Mouse (Mus musculus): ENCODE measurements around the gene Ngef. TPM values are rescaled to one million over a fixed set of nuclear protein-coding genes. Genes with fewer than 3 reads are reported as not detected.

Gene Ngef
- polyA plus RNA-seq, 1 experiment: 5.2 TPM

DNA sequence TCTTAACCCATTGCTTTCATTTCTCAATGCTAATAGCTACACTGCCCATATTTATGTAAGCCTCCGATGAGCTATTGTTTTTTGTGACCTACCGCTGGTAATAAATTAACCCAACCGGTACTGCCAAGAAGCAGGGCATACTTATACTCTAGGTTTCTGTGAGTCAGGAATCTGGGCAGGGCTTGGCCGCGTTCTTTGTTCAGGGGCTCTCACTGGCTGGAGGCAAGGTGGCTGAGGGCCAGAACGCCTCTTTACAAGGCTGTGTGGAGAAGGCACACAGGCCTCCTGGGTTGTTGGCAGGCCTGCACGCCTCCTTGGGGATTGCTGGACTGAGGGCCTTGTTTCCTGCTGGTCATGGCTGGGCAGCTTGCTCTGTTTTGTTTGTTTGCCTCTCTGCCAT lies 1.1 kb upstream of the Ngef start:
- TF ChIP-seq USF1 (IDR thresholded peaks at IDR 0.05; ENCODE audit: low read depth) (no peak), POLR2A (IDR thresholded peaks at IDR 0.05; ENCODE audit: insufficient read length, low read depth) (no peak), CEBPB (IDR thresholded peaks at IDR 0.05; ENCODE audit: insufficient read depth, poor library complexity, severe bottlenecking) (no peak), TCF3 (IDR thresholded peaks at IDR 0.05; ENCODE audit: insufficient read length, low read depth) (no peak), POLR2AphosphoS2 (IDR thresholded peaks at IDR 0.05; ENCODE audit: insufficient read length, low read depth) (no peak), MYOD1 (IDR thresholded peaks at IDR 0.05; ENCODE audit: control insufficient read depth in 1 of 3, insufficient read length in 2 of 3, low read depth in 2 of 3) (no peak), MAX (IDR thresholded peaks at IDR 0.05; ENCODE audit: low read depth) (no peak), REST (IDR thresholded peaks at IDR 0.05; ENCODE audit: insufficient read depth, insufficient read length) (no peak), MYOG (IDR thresholded peaks at IDR 0.05; ENCODE audit: control insufficient read depth in 1 of 3, insufficient read depth in 1 of 3, insufficient read length in 2 of 3, low read depth in 2 of 3) (no peak), SRF (IDR thresholded peaks at IDR 0.05; ENCODE audit: control insufficient read depth, insufficient read length, low read depth) (no peak), E2F4 (IDR thresholded peaks at IDR 0.05; ENCODE audit: insufficient read depth) (no peak), TCF12 (IDR thresholded peaks at IDR 0.05; ENCODE audit: insufficient read depth, poor library complexity, severe bottlenecking) (no peak)
- no peak overlapping the region for H3K4me2 ChIP-seq (ENCODE audit: low read depth)
- no peaks in the 10 kb centered on the region for H3K27me3 ChIP-seq (ENCODE audit: control insufficient read depth, insufficient read depth, insufficient read length)
- no peaks in the 10 kb centered on the region for H3K79me2 ChIP-seq (ENCODE audit: control insufficient read depth, insufficient read depth)
- H3ac ChIP-seq (ENCODE audit: control insufficient read depth, insufficient read length): no peak overlapping the region
- H3K4me3 ChIP-seq: no peak overlapping the region
- H3K36me3 ChIP-seq (ENCODE audit: control insufficient read depth, insufficient read depth): no peaks in the 10 kb centered on the region

GRCm38 (mm10) chr1:87574353-87574752 lies 683 bp upstream of the Ngef start:
- H3ac ChIP-seq (ENCODE audit: control insufficient read depth, insufficient read length): no peak overlapping the region
- no peak overlapping the region for H3K4me3 ChIP-seq
- H3K36me3 ChIP-seq (ENCODE audit: control insufficient read depth, insufficient read depth): no peaks in the 10 kb centered on the region
- no peaks in the 10 kb centered on the region for H3K79me2 ChIP-seq (ENCODE audit: control insufficient read depth, insufficient read depth)
- TF ChIP-seq MYOD1 (IDR thresholded peaks at IDR 0.05; ENCODE audit: control insufficient read depth in 1 of 3, insufficient read length in 2 of 3, low read depth in 2 of 3): no peak
- no peak for TF ChIP-seq USF1 (IDR thresholded peaks at IDR 0.05; ENCODE audit: low read depth)
- no peak for TF ChIP-seq POLR2A (IDR thresholded peaks at IDR 0.05; ENCODE audit: insufficient read length, low read depth)
- TF ChIP-seq SRF (IDR thresholded peaks at IDR 0.05; ENCODE audit: control insufficient read depth, insufficient read length, low read depth): no peak
- TF ChIP-seq POLR2AphosphoS2 (IDR thresholded peaks at IDR 0.05; ENCODE audit: insufficient read length, low read depth): no peak
- TF ChIP-seq TCF3 (IDR thresholded peaks at IDR 0.05; ENCODE audit: insufficient read length, low read depth): no peak
- TF ChIP-seq REST (IDR thresholded peaks at IDR 0.05; ENCODE audit: insufficient read depth, insufficient read length): no peak
- TF ChIP-seq TCF12 (IDR thresholded peaks at IDR 0.05; ENCODE audit: insufficient read depth, poor library complexity, severe bottlenecking): no peak
- no peak for TF ChIP-seq E2F4 (IDR thresholded peaks at IDR 0.05; ENCODE audit: insufficient read depth)
- TF ChIP-seq MYOG (IDR thresholded peaks at IDR 0.05; ENCODE audit: control insufficient read depth in 1 of 3, insufficient read depth in 1 of 3, insufficient read length in 2 of 3, low read depth in 2 of 3): no peak
- no peak for TF ChIP-seq CEBPB (IDR thresholded peaks at IDR 0.05; ENCODE audit: insufficient read depth, poor library complexity, severe bottlenecking)
- no peak for TF ChIP-seq MAX (IDR thresholded peaks at IDR 0.05; ENCODE audit: low read depth)
- no peak overlapping the region for H3K4me2 ChIP-seq (ENCODE audit: low read depth)
- H3K27me3 ChIP-seq (ENCODE audit: control insufficient read depth, insufficient read depth, insufficient read length): no peaks in the 10 kb centered on the region

DNA sequence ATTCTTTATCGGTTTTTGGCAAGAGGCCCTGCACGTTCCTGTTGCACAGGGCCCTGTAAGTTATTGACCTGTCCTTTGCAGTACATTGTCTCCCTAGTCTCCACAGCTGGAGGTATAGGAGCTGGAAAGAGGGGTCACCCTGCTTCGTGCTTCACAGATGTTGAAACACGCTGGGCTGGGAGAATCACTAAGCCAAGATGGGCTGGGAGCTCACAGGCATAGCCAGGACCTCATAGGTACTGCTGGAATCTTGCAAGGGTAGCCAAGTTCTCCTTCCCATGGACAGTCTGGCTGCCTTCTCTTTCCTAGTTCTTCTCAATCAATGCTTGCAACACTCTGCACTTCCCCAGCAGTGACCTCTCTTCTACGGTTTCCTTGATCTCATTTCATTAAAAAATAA lies 409 bp downstream of the Ngef start:
- Histone ChIP-seq H3K27me3 (ENCODE audit: control insufficient read depth, insufficient read depth, insufficient read length) (no peaks in the 10 kb centered on the region), H3K36me3 (ENCODE audit: control insufficient read depth, insufficient read depth) (no peaks in the 10 kb centered on the region), H3K4me3 (no peak overlapping the region), H3K79me2 (ENCODE audit: control insufficient read depth, insufficient read depth) (no peaks in the 10 kb centered on the region), H3K4me2 (ENCODE audit: low read depth) (no peak overlapping the region), H3ac (ENCODE audit: control insufficient read depth, insufficient read length) (no peak overlapping the region)
- TF ChIP-seq TCF12 (IDR thresholded peaks at IDR 0.05; ENCODE audit: insufficient read depth, poor library complexity, severe bottlenecking) (no peak), POLR2AphosphoS2 (IDR thresholded peaks at IDR 0.05; ENCODE audit: insufficient read length, low read depth) (no peak), SRF (IDR thresholded peaks at IDR 0.05; ENCODE audit: control insufficient read depth, insufficient read length, low read depth) (no peak), MYOD1 (IDR thresholded peaks at IDR 0.05; ENCODE audit: control insufficient read depth in 1 of 3, insufficient read length in 2 of 3, low read depth in 2 of 3) (no peak), TCF3 (IDR thresholded peaks at IDR 0.05; ENCODE audit: insufficient read length, low read depth) (no peak), REST (IDR thresholded peaks at IDR 0.05; ENCODE audit: insufficient read depth, insufficient read length) (no peak), CEBPB (IDR thresholded peaks at IDR 0.05; ENCODE audit: insufficient read depth, poor library complexity, severe bottlenecking) (no peak), POLR2A (IDR thresholded peaks at IDR 0.05; ENCODE audit: insufficient read length, low read depth) (no peak), USF1 (IDR thresholded peaks at IDR 0.05; ENCODE audit: low read depth) (no peak), E2F4 (IDR thresholded peaks at IDR 0.05; ENCODE audit: insufficient read depth) (no peak), MAX (IDR thresholded peaks at IDR 0.05; ENCODE audit: low read depth) (no peak), MYOG (IDR thresholded peaks at IDR 0.05; ENCODE audit: control insufficient read depth in 1 of 3, insufficient read depth in 1 of 3, insufficient read length in 2 of 3, low read depth in 2 of 3) (no peak)

DNA sequence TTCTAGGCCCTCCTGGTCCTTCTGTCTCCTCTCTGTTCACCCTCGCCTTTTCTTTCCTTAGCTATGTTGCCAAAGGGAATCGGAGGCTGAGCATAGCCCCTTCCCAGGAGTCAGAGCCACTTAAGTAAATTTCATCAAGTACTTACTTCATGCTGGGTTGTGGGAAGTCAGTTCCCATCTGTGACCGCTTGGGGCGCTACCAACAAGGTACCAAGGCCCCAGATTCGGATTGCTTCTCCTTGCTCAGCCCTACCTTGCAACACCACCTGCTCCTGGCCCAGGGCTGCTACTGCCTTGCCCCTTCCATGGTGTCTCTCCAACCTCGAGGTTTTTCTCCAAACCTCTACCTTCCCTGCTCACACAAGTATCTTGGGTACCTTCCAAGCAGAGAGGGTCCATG lies 5.3 kb downstream of the Ngef start:
- Histone ChIP-seq H3K36me3 (ENCODE audit: control insufficient read depth, insufficient read depth) (no peaks in the 10 kb centered on the region), H3K4me2 (ENCODE audit: low read depth) (no peak overlapping the region), H3K79me2 (ENCODE audit: control insufficient read depth, insufficient read depth) (no peaks in the 10 kb centered on the region), H3K4me3 (no peak overlapping the region), H3ac (ENCODE audit: control insufficient read depth, insufficient read length) (no peak overlapping the region), H3K27me3 (ENCODE audit: control insufficient read depth, insufficient read depth, insufficient read length) (no peaks in the 10 kb centered on the region)
- no peak for TF ChIP-seq MAX (IDR thresholded peaks at IDR 0.05; ENCODE audit: low read depth)
- TF ChIP-seq SRF (IDR thresholded peaks at IDR 0.05; ENCODE audit: control insufficient read depth, insufficient read length, low read depth): no peak
- TF ChIP-seq POLR2A (IDR thresholded peaks at IDR 0.05; ENCODE audit: insufficient read length, low read depth): no peak
- TF ChIP-seq REST (IDR thresholded peaks at IDR 0.05; ENCODE audit: insufficient read depth, insufficient read length): no peak

DNA sequence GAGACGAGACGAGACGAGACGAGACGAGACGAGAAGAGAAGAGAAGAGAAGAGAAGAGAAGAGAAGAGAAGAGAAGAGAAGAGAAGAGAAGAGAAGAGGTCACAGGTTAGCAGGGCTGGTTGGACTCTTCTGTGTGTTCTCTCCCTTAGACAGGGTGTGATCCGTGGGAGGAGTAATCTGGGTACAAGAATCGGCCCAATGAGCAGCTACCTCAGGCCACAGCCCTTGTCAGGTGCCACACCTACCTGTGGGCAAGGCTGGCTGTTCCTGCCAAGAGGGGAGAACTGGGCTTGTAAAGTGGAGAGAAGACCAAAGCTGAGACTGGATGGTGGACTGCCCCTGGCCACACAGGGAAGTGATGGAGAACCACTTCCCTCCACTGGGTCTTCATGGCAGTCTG lies 7.9 kb downstream of the Ngef start:
- Histone ChIP-seq H3ac (ENCODE audit: control insufficient read depth, insufficient read length) (no peak overlapping the region), H3K27me3 (ENCODE audit: control insufficient read depth, insufficient read depth, insufficient read length) (no peaks in the 10 kb centered on the region), H3K79me2 (ENCODE audit: control insufficient read depth, insufficient read depth) (no peaks in the 10 kb centered on the region), H3K4me2 (ENCODE audit: low read depth) (no peak overlapping the region), H3K4me3 (no peak overlapping the region), H3K36me3 (ENCODE audit: control insufficient read depth, insufficient read depth) (no peaks in the 10 kb centered on the region)
- TF ChIP-seq SRF (IDR thresholded peaks at IDR 0.05; ENCODE audit: control insufficient read depth, insufficient read length, low read depth) (no peak), POLR2A (IDR thresholded peaks at IDR 0.05; ENCODE audit: insufficient read length, low read depth) (no peak)

Measured in myocyte (in vitro differentiated cells).